Comparison of ENCODE assay signal across 31 mouse cellular contexts in genomic region chr6:122637566-122637965, GRCm38 (mm10). TPM values are rescaled to one million over a fixed set of nuclear protein-coding genes. Genes with fewer than 3 reads are reported as not detected.
"Had no signal": no experiment of that assay in that cellular context is flagged by ENCODE, and none has a peak within 500 bp of the region (broad histone marks: within the 10 kb centered on the region; RNA-seq: fewer than 3 reads in every experiment).

No protein-coding gene starts in this region.

RNA-seq across cellular contexts. Expression of gene Dppa3, which starts 11.4 kb away (rescaled TPM):
- total RNA-seq: common myeloid progenitor, adult 5-6 weeks; forebrain, postnatal 0 days; gastrocnemius, adult 18-20 months; gastrocnemius, adult 2 months; gastrocnemius, adult 8-10 months; gastrocnemius, postnatal 10 days; gastrocnemius, postnatal 14 days; gastrocnemius, postnatal 25 days; gastrocnemius, postnatal 36 days; gastrocnemius, postnatal 4 days; granulocyte monocyte progenitor cell, adult 5-6 weeks; heart, adult 18-20 months; heart, adult 2 months had no signal
- polyA plus RNA-seq: cerebellum, adult 2 months; cortical plate, adult 2 months; embryonic facial prominence, embryonic 10.5 days; embryonic facial prominence, embryonic 11.5 days; embryonic facial prominence, embryonic 12.5 days; embryonic facial prominence, embryonic 13.5 days; embryonic facial prominence, embryonic 14.5 days; embryonic facial prominence, embryonic 15.5 days; erythroblast, embryonic 14.5 days; forebrain, embryonic 10.5 days; forebrain, embryonic 11.5 days; forebrain, embryonic 12.5 days; forebrain, embryonic 13.5 days; forebrain, embryonic 14.5 days; forebrain, embryonic 15.5 days; forebrain, embryonic 16.5 days; forebrain, postnatal 0 days; frontal cortex, adult 2 months; gonadal fat pad, adult 2 months; heart, adult 2 months had no signal

RNA-seq across cellular contexts. Expression of gene Gdf3, which starts 27.7 kb away (rescaled TPM):
- total RNA-seq: forebrain, postnatal 0 days; gastrocnemius, adult 18-20 months; gastrocnemius, adult 2 months; gastrocnemius, adult 8-10 months; gastrocnemius, postnatal 10 days; gastrocnemius, postnatal 14 days; gastrocnemius, postnatal 25 days; gastrocnemius, postnatal 36 days; gastrocnemius, postnatal 4 days; heart, adult 18-20 months; heart, adult 2 months had no signal
- polyA plus RNA-seq: cortical plate, adult 2 months; embryonic facial prominence, embryonic 11.5 days; embryonic facial prominence, embryonic 12.5 days; embryonic facial prominence, embryonic 13.5 days; embryonic facial prominence, embryonic 14.5 days; erythroblast, embryonic 14.5 days; forebrain, embryonic 12.5 days; forebrain, embryonic 13.5 days; forebrain, embryonic 14.5 days; forebrain, embryonic 15.5 days; forebrain, embryonic 16.5 days; forebrain, postnatal 0 days; frontal cortex, adult 2 months; heart, adult 2 months had no signal

RNA-seq across cellular contexts. Expression of gene Apobec1, which starts 35.3 kb away (rescaled TPM):
- polyA plus RNA-seq: erythroblast, embryonic 14.5 days had no signal
